Mouse (Mus musculus): ENCODE data around the gene Cd52. TPM values are rescaled to one million over a fixed set of nuclear protein-coding genes. Genes with fewer than 3 reads are reported as not detected.
"Not testable (repeated sequence)": the region's sequence is repeated elsewhere in the genome, so short reads cannot be mapped to it uniquely, and the experiment has no call there.

The Cd52 gene
- total RNA-seq (2014; rRNA removed; ENCODE audit: low replicate concordance), result 10.5 TPM in 1 of 2 replicates, not detected in the other
- 9.3 and 10.5 TPM in 2 replicates for polyA plus RNA-seq (2015; fragmentation: Nextera tagmentation; extraction: Ambion mirVana)

DNA sequence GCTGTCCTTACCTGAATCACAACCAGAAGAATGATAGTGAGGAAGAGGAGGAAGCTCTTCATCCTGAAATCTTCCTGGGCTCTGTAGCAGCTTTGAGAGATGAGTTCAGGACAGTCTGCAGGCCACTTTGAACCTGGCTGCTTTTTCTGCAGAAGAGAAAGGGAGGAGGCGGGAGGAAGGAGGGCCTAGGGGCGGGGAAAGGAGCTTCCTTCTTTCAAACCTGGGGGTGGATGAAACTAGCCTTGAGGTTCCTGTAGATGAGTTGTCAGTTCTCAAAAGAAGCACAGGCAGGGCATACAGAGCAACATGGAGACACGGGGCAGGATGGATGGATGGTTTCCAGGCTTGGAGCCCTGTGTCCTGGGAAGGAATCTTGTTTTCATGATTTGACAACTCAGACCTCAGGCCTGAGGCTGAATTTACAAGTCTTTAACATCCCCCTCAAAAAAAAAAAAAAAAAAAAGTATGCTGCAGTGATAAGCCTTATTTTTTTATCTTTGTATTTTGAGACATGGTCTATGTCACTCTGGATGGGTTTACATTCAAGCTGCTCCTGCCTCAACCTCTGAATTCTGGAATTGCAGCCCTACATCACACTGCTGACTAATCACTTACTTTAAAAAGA is at the start of gene Cd52:
Gene Cd52 (minus strand): TSS at position 160 of the 625 bp plus-strand sequence.
- Histone ChIP-seq H3K9ac (replicated peaks; ENCODE audit: low read depth, low read length) (no peak within 1 kb of the TSS), H3K9me3 (replicated peaks; ENCODE audit: control insufficient read depth, low read length) (no peaks in the 10 kb centered on the region), H3K4me1 (ENCODE audit: control insufficient read depth, insufficient read depth) (no peaks in the 10 kb centered on the region), H3K36me3 (replicated peaks; ENCODE audit: control insufficient read depth, insufficient read depth, low read length) (no peaks in the 10 kb centered on the region), H3K4me3 (ENCODE audit: low read depth, low read length) (peak within 1 kb of the TSS; percentile 6; the same call in 1 of the 2 replicates), H3K27ac (ENCODE audit: low read depth) (no peak within 1 kb of the TSS), H3K27me3 (ENCODE audit: control insufficient read depth, insufficient read depth, low read length) (no peaks in the 10 kb centered on the region), H3K4me2 (ENCODE audit: low read depth, low read length) (peak within 1 kb of the TSS; percentile 19; the same call in 1 of the 2 replicates)
- 69% methylated on average over 3 of the region's 3 CpGs for WGBS
- TF ChIP-seq EP300 (IDR thresholded peaks at IDR 0.05; ENCODE audit: low read depth) (no peak), CTCF (IDR thresholded peaks at IDR 0.05; ENCODE audit: low read depth) (no peak)
- DNase-seq (ENCODE audit: low spot score), result no peak
- ATAC-seq (ENCODE audit: insufficient read depth, low read depth), result no peak

DNA sequence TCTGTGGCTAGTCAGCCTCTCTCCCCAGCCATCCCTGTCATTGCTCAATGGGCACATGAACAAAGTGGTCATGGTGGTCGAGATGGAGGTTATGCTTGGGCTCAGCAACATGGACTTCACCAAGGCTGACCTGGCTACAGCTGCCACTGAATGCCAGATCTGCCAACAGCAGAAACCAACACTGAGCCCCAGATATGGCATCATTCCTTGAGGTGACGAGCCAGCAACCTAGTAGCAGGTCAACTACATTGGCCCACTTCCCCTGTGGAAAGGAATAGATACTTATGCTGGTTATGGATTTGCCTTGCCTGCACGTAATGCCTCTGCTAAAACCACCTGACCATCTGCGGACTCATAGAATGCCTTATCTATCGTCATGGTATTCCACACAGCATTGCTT is 49.4 kb upstream of the Cd52 start:
- not testable (repeated sequence) for H3K9me3 ChIP-seq (replicated peaks; ENCODE audit: control insufficient read depth, low read length); H3K4me1 ChIP-seq (ENCODE audit: control insufficient read depth, insufficient read depth); H3K4me3 ChIP-seq (ENCODE audit: low read depth, low read length); H3K27ac ChIP-seq (ENCODE audit: low read depth); H3K27me3 ChIP-seq (ENCODE audit: control insufficient read depth, insufficient read depth, low read length); DNase-seq (ENCODE audit: low spot score); ATAC-seq (ENCODE audit: insufficient read depth, low read depth); H3K9ac ChIP-seq (replicated peaks; ENCODE audit: low read depth, low read length); H3K4me2 ChIP-seq (ENCODE audit: low read depth, low read length)
- WGBS, result 93% methylated on average over 5 of the region's 5 CpGs
- H3K36me3 ChIP-seq (replicated peaks; ENCODE audit: control insufficient read depth, insufficient read depth, low read length), result peaks cover 35% of the 10 kb centered on the region

DNA sequence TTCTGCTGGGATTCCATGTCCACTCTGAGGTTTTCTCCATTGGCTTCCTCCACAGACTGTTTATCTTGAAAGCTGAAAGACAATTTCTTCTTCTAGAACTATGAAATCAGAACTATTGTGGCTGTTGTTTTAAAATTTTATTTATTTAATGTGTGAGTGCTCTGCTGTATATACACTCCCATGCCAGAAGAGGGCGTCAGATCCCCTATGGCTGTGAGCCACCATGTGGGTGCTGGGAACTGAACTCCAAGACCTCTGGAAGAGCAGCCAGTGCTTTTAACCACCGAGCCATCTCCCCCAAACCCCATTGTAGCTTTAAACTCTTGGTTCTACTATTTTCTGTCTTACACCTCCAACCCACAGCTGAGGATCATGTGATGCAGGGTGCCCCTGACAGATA is 44.0 kb upstream of the Cd52 start:
- ATAC-seq (ENCODE audit: insufficient read depth, low read depth) (no peak), DNase-seq (ENCODE audit: low spot score) (no peak)
- Histone ChIP-seq H3K9me3 (replicated peaks; ENCODE audit: control insufficient read depth, low read length) (no peaks in the 10 kb centered on the region), H3K4me1 (ENCODE audit: control insufficient read depth, insufficient read depth) (no peaks in the 10 kb centered on the region), H3K27ac (ENCODE audit: low read depth) (no peak overlapping the region), H3K4me3 (ENCODE audit: low read depth, low read length) (no peak overlapping the region), H3K4me2 (ENCODE audit: low read depth, low read length) (no peak overlapping the region), H3K9ac (replicated peaks; ENCODE audit: low read depth, low read length) (no peak overlapping the region), H3K27me3 (ENCODE audit: control insufficient read depth, insufficient read depth, low read length) (no peaks in the 10 kb centered on the region), H3K36me3 (replicated peaks; ENCODE audit: control insufficient read depth, insufficient read depth, low read length) (peaks cover 30% of the 10 kb centered on the region)
- no peak for TF ChIP-seq CTCF (IDR thresholded peaks at IDR 0.05; ENCODE audit: low read depth)
- no peak for TF ChIP-seq EP300 (IDR thresholded peaks at IDR 0.05; ENCODE audit: low read depth)
- 89% methylated on average over 2 of the region's 2 CpGs for WGBS

DNA sequence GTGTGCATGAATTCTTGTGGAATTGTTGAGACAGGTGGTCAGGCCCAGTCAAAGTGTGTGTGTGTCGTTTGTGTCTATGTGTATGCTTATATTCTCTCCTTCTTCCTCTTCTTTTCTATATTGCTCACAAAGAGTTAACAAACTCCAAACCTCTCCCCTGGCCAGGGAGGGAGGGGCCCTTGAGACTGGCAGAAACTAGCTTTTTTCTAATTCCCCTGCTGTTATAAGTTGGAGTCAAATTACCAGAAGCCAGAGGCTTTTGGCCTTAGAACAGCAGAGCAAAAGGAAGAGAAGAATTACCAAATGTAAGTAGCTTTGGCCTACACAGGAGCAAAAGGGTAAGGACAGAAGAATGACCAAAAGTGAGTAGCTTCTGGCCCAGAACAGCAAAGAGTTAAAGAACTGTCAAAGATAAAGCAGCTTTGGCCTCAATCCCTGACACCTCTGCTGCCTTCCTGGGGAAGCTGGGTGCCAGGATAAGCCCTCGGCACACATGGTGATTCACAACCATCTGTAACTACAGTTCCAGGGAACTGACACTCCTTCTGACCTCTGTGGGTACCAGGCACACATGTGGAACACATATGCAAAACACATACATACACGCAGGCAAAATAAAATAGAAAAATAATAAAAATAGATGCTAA is 41.5 kb upstream of the Cd52 start:
- no peak overlapping the region for H3K27ac ChIP-seq (ENCODE audit: low read depth)
- no peak overlapping the region for H3K9ac ChIP-seq (replicated peaks; ENCODE audit: low read depth, low read length)
- peaks cover 30% of the 10 kb centered on the region for H3K36me3 ChIP-seq (replicated peaks; ENCODE audit: control insufficient read depth, insufficient read depth, low read length)
- no peaks in the 10 kb centered on the region for H3K9me3 ChIP-seq (replicated peaks; ENCODE audit: control insufficient read depth, low read length)
- 42% methylated on average over 3 of the region's 3 CpGs for WGBS
- no peak overlapping the region for H3K4me3 ChIP-seq (ENCODE audit: low read depth, low read length)
- H3K27me3 ChIP-seq (ENCODE audit: control insufficient read depth, insufficient read depth, low read length), result no peaks in the 10 kb centered on the region
- ATAC-seq (ENCODE audit: insufficient read depth, low read depth) (no peak), DNase-seq (ENCODE audit: low spot score) (no peak)
- H3K4me2 ChIP-seq (ENCODE audit: low read depth, low read length), result no peak overlapping the region
- no peaks in the 10 kb centered on the region for H3K4me1 ChIP-seq (ENCODE audit: control insufficient read depth, insufficient read depth)
- no peak for TF ChIP-seq CTCF (IDR thresholded peaks at IDR 0.05; ENCODE audit: low read depth)
- TF ChIP-seq EP300 (IDR thresholded peaks at IDR 0.05; ENCODE audit: low read depth), result no peak

DNA sequence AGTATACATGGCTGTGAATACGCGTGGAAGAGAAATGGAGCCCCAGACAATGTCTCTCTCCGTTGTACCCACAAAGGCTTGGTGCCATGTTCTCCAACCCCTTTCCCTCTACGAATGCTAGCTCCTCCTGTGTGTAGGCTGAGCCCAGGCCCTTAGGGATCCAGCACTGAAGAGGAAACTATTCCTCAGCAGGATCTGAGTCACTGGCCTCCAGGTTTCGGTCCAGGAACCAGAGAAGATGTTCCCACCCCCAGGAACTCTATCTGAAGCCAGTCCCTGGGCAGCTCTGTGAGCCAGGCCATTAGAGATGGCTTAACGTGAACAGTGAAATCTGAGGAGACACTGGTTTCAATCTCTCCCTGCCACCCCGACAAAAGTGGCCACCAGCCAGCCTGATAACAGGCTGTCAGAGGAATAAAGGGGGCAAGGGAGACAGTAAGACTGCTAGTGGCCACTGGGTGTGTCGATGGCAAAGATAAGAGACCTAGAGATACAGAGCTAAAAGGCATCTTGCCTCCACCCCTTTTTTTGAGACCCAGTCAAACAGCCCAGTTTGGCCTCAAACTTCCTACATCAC is 37.7 kb upstream of the Cd52 start:
- H3K4me3 ChIP-seq (ENCODE audit: low read depth, low read length), result no peak overlapping the region
- H3K36me3 ChIP-seq (replicated peaks; ENCODE audit: control insufficient read depth, insufficient read depth, low read length), result peaks cover 31% of the 10 kb centered on the region
- H3K4me1 ChIP-seq (ENCODE audit: control insufficient read depth, insufficient read depth), result peaks cover 15% of the 10 kb centered on the region
- no peaks in the 10 kb centered on the region for H3K27me3 ChIP-seq (ENCODE audit: control insufficient read depth, insufficient read depth, low read length)
- H3K4me2 ChIP-seq (ENCODE audit: low read depth, low read length), result no peak overlapping the region
- no peak overlapping the region for H3K27ac ChIP-seq (ENCODE audit: low read depth)
- DNase-seq (ENCODE audit: low spot score) (no peak), ATAC-seq (ENCODE audit: insufficient read depth, low read depth) (no peak)
- H3K9me3 ChIP-seq (replicated peaks; ENCODE audit: control insufficient read depth, low read length), result no peaks in the 10 kb centered on the region
- 52% methylated on average over 8 of the region's 8 CpGs for WGBS
- no peak for TF ChIP-seq CTCF (IDR thresholded peaks at IDR 0.05; ENCODE audit: low read depth)
- no peak for TF ChIP-seq EP300 (IDR thresholded peaks at IDR 0.05; ENCODE audit: low read depth)
- H3K9ac ChIP-seq (replicated peaks; ENCODE audit: low read depth, low read length), result no peak overlapping the region
